1 mouse cellular context compared by ENCODE assay signal in genomic region chr17:26895578-26895977, GRCm38 (mm10).
TF ChIP-seq lines count a peak whose summit lies in the region.

No protein-coding gene starts in this region.

TF ChIP-seq in MEL, 35 proteins besides CTCF, POLR2A, EP300 and RAD21 (continued from another document):
- TF ChIP-seq MAFK (IDR thresholded peaks at IDR 0.05; ENCODE audit: borderline replicate concordance, low read depth, low read length) (no peak), ZNF384 (IDR thresholded peaks at IDR 0.05; ENCODE audit: low read depth, low read length) (no peak), MAX (IDR thresholded peaks at IDR 0.05; ENCODE audit: low read length) (no peak), USF2 (IDR thresholded peaks at IDR 0.05; ENCODE audit: borderline replicate concordance in 1 of 2, insufficient read depth in 1 of 2, low read depth in 1 of 2, low read length in 2 of 2) (no peak), MEF2A (IDR thresholded peaks at IDR 0.05; ENCODE audit: extremely low read depth, insufficient replicate concordance, low read depth, low read length, poor library complexity, severe bottlenecking) (no peak), CHD2 (IDR thresholded peaks at IDR 0.05; ENCODE audit: low read length) (no peak), TCF12 (IDR thresholded peaks at IDR 0.05; ENCODE audit: low read depth, low read length) (no peak), POLR2AphosphoS5 (IDR thresholded peaks at IDR 0.05; ENCODE audit: borderline replicate concordance, low read depth, low read length) (no peak), HCFC1 (IDR thresholded peaks at IDR 0.05; ENCODE audit: low read depth, low read length) (no peak), SMC3 (IDR thresholded peaks at IDR 0.05; ENCODE audit: low read depth, low read length) (peak; percentile 87), NELFE (IDR thresholded peaks at IDR 0.05; ENCODE audit: low read depth, low read length) (no peak), ZC3H11A (IDR thresholded peaks at IDR 0.05; ENCODE audit: low read depth, low read length) (peak; percentile 75), ELF1 (IDR thresholded peaks at IDR 0.05; ENCODE audit: low read depth, low read length) (no peak), MYC (IDR thresholded peaks at IDR 0.05; ENCODE audit: low read depth, low read length) (no peak), KAT2A (conservative IDR thresholded peaks at IDR 0.05; ENCODE audit: low read depth, low read length) (no peak), CHD1 (IDR thresholded peaks at IDR 0.05; ENCODE audit: low read depth, low read length) (no peak)
